Mouse (Mus musculus) megakaryocyte, embryonic 14.5 days (primary cell): ENCODE measurements around the gene Gaa.

Source experiments
- FLI1 ChIP-seq: IDR thresholded peaks from 2 replicates; pipeline ENCODE4 v1.6.1; 2012; ENCODE audit warnings: low read length, inconsistent platforms, mixed read lengths
- GATA1 ChIP-seq: IDR thresholded peaks from 3 replicates; pipeline ENCODE4 v1.6.1; 2012; ENCODE audit warnings: mixed read lengths, low read length, inconsistent platforms, borderline replicate concordance

DNA sequence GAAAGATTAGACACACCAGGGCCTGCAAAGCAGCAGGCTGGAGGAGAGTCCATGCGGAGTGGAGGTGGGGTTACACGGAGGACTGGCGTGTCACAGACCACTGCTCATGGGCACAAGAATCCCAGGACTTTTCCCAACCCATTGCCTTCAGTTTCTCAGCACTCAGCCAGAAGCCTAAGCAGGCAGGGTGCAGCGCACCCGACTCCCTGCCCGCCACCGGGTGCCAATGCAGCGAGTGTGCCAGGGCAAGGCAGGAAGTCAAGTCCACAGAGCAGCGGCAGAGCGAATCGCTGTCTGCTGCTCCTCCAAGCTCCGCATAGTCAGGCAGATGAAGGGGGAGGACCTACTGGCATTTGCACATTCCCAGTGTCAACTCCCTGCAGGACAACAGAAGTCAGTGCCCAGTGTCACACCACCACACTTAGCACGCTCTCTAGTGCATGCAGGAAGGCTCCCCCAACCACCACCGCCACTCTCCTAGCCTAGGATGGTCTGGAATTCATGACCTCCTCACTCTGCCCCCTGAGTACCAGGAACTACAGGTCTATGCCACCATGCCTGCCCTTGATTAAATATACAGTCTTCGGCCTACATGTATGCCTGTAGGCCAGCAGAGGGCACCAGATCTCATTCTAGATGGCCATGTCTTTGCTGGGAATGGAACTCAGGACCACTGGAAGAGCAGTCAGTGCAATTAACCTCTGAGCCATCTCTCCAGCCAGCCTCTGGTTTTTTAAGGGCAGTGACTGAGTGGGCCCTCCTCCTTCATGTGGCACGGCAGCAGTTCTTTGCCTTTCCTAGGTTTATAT is 37.4 kb downstream of the Gaa start:
- no peak for TF ChIP-seq GATA1
- no peak for TF ChIP-seq FLI1
